Mouse (Mus musculus) c-Kit-positive CD71-positive TER-119-positive erythroid progenitor cells, embryonic 14.5 days (primary cell): ENCODE data around the gene Elmod3.

Experiments
- DNase-seq: peaks from one replicate; pipeline ENCODE4 v3.0.0-alpha.2; 2013; ENCODE audit warnings: low spot score

The Elmod3 gene

DNA sequence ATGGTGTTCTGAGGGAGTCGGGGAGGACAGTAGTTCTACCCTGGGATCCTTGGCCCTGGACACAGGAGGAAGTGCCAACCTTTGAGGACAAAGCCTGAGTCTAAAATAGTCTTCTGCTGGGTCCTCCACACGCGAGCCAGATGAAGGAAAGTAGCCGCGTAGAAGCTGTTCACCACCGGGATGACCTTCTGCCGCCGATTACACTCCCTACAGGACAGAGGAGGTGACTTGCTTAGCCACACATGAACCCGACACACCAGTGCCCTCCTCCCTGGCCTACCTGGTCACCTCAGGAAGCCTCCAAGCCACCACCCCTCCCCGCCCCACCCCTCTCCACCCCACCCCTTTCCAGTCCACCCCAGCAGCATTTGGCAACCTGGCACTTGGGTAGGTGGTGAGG, 29.5 kb downstream of the Elmod3 start:
- no peak for DNase-seq

DNA sequence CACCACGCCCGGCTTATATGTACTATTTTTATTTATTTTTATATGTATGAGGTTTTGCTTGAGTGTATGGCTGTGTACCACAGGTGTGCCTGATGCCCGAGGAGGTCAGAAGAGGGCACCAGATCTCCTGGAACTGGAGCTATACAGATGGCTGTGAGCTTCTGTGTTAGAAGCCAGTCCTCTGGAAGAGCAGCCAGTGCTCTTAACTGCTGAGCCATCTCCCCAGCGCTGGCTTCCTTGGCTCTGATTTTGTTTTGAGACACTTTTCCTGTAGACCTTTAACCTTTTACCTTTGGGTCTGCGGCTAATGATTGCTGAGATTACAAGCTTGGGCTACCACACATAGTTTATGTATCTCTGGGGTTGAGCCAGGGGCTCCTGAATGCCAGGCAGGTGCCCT, 30.7 kb downstream of the Elmod3 start:
- DNase-seq: no peak

DNA sequence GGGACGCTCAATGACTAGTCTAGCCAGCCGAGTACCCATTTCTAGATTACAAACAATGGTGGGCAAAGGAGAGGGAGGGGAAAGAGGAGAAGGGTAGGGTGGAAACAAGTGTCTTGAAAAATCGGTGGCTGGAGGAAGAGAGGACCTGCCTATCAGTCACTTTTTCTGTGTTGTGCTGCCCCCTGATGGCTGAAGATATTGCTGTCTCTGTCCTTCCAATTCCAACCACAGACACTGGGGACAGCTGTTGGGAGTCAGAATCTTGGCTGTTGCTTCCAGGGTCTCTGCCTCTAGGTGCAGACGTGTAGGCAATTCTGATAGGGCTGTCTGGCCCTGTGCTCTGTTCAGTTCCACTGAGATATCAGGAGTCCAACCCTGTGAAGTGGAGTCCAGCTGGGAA, 32.2 kb downstream of the Elmod3 start:
- DNase-seq: peak; percentile 77

DNA sequence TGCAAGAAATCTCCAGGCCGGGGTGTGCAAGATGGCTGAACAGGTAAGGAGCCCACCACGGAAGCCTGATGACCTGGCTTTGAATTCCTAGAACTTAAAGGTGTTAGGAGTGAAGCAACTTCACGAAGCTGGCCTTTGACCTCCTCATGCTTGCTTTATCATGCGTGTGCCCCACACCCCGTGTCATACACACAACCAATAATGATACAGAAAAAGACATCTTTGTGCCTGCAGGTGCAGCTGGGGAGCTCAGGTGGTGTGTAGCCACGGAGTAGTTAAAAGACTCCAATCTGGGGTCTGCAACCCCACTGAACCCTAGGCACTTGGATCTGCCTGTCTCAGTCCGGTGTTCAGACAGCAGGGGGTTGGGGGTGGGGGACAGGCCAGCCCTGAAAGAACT, 32.7 kb downstream of the Elmod3 start:
- no peak for DNase-seq

DNA sequence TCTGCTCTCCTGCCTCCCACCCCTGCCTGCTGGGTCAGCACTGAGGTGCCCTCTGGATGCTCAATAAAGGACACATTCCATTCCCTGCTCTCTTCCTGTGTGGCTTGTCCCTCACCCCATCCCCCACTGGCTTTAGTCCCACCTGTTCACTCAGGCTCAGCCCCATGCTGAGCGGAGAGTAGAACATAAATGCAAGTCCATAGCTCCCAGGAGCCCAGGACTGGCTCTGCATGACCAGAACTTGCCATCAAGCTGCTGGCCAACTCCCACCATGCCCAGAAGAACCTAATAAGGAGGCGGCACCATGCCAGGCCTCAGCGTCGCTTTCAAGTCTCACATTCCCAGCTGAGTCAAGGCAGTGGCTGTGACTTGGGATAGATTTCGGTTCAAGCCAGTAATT, 35.3 kb downstream of the Elmod3 start:
- DNase-seq: no peak

GRCm38 (mm10) chr6:72562486-72562885, 35.7 kb downstream of the Elmod3 start:
- DNase-seq: no peak

GRCm38 (mm10) chr6:72560801-72561200, 37.4 kb downstream of the Elmod3 start:
- DNase-seq: no peak

DNA sequence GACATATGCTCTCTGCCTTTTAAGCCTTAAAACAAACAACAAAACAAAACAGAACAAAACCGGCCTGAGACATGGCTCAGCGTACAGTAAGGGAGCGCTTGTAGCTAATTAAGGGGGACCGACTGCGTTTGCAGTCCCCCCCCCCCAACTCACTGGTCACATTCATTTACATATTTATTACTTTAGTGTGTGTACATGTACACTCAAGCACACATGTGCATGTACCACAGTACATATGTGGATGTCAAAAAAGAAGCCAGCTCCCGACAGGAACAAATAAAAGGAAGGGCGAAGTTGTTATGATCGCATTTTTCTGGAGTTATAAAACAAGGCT, 45.2 kb downstream of the Elmod3 start:
- no peak for DNase-seq

GRCm38 (mm10) chr6:72552171-72553078, 45.8 kb downstream of the Elmod3 start:
- no peak for DNase-seq

DNA sequence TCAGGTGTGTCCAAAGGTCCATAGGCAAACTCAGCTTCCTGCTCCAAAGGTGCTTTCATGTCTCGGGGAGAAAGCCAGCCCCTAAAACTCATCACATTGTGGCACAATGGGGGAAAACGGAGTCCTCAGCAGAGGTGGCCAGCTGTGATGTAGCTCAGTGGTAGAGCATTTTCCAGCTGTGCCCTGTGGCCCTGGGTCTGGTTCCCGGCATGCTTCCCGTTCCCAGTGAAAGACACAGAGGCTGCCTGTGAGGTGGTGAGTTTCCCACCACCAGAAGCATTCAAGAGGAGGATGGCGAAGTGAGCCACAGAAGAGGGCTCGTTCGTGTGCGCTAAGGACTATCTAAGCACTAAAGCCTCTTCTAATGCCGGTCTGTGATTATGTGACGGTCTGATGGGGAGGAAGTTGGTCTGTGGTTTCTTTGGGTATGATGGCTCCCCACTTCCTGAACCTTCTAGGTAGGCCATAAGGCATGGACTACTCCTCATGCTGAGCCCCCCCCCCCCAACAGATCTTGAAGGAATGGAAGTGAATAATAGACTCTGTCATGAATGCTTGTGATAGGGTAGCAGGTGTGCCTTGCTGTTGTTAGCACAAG, 47.6 kb downstream of the Elmod3 start:
- DNase-seq: no peak

DNA sequence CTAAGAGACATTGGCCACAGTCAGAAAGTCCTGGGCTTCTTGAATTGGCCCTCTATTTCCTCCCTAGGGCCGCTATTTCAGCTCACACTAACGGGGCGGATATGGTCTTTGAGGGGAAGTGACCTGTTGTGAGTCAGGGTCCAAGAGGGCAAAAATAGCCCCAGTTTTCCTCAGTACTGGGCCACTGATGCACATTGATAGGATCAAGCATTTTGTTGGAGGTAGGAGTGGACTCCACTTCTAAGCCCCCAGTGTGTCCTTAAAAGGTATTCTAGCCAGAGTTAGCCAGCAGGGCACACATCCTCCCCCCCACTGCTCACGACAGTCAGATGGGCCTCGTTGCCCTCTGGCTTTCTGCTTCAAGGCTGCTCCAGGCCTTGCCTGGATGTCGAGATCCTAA, 48.2 kb downstream of the Elmod3 start:
- DNase-seq: no peak

GRCm38 (mm10) chr6:72549041-72549580, 49.1 kb downstream of the Elmod3 start:
- peak; percentile 56 for DNase-seq

- DNase-seq: no peak
Measured at GRCm38 (mm10) chr6:72547862-72548261, 50.4 kb downstream of the Elmod3 start.

DNA sequence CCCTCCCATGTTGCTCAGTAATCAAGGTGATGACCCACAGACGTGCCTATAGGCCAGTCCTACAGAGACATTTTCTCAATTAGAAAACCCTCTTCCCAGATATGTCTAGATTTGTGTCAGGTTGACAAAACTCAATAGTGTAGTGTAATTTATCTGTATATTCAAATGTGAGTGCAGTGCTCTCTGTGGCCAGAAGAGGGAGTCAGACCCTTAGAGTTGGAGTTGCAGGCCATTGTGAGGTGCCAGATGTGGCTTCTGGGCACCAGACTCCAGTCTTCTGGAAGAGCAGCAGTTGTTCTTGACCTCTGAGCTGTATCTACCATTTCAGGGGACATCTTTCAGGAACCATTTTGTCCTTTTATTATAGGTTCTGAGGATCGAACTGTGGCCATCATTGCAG, 51.1 kb downstream of the Elmod3 start:
- no peak for DNase-seq

GRCm38 (mm10) chr6:72545377-72545776, 52.8 kb downstream of the Elmod3 start:
- DNase-seq: no peak

DNA sequence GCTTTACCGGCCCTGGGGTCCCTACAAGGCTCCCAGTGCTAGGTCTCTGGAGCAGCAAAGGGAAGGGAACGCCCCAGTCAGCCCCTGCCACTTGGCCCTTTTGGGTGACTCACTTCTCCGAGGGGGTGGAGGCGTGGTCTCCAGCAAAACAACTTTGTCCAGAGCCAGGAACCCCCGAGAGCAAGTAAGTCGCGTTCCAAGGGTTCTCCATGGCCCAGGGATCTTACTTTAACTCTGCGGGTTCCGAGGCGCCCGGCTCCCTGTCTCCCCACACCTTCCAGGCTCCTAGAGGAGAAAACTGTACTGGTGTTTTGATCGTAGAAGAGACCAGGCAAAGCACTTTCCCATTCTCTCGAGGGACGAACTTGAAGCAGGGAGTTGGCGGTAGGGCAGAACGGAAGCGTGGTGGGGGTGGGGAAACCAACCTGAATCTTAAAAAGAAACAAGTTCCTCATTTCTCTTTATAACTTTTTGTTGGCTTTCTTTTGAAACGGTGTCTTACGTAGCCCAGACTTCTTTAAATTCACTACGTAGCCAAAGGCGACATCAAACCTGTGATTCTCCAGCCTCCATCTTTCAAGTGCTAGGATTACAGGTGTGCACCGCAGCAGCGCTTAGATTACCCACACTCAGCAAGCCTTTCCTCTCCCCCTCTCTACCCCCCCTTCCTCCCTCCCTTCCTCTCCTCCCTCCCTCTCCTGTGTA, 53.8 kb downstream of the Elmod3 start, which contains the start of gene Capg:
Capg (plus strand) TSS at position 109 of the 705 bp plus-strand sequence.
- DNase-seq: no peak

GRCm38 (mm10) chr6:72543265-72543850, 54.9 kb downstream of the Elmod3 start:
- DNase-seq: no peak

DNA sequence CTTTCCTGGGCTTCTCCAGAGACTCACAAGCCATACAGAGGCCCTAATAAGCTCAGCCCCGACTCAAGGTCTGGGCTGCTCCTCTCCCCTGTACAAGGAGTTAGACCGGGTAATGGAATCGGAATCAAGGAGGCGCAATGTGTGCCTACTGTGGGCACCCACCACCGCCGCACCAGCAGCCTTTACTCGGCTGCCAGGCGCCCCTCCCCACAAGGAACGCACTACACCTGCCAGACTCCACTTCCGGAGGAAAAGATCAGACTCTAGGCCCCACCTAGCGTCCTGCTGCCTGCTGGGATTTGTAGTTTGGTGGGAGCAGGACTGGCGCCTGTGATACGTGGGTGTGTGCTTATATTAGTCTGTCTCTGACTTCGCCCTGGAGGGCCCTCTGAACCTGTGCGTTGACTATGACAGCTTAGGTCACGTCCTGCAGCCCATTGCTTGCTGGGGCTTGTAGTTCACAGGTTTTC, 59.6 kb downstream of the Elmod3 start:
- peak; percentile 84 for DNase-seq

DNA sequence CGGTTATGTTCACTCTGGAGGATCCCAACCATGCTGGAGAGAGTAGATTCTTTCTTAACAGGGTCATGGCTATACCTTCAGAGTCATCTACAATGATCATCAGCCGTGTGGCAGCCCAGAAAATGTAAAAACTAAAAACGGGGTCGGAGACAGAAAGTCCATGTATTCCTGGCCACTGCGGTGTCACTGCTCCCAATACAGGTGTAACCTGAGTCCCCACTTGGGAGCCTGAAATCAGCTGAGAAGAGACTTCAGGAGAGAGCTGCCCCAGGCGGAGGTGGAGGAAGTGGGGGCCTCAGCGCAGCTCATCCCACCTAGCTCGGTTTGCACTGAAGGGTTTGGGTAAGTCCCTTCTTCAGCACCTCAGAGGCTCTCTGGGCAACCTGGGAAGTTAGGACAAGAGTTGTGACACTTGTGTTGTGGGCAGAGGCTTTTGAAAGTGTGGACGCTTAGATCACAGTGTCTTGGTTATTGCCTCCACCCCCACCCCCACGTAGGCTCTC, 60.2 kb downstream of the Elmod3 start:
- no peak for DNase-seq

GRCm38 (mm10) chr6:72535165-72535564, 63.0 kb downstream of the Elmod3 start:
- DNase-seq: peak; percentile 82

GRCm38 (mm10) chr6:72534035-72534809, 64.0 kb downstream of the Elmod3 start:
- DNase-seq: peak; percentile 60
